Mouse (Mus musculus): ENCODE data around the gene Rpusd2. TPM values are rescaled to one million over a fixed set of nuclear protein-coding genes. Genes with fewer than 3 reads are reported as not detected.

Gene Rpusd2
- total RNA-seq, 2 experiments from 2014 or later, result 6.3 to 6.7 TPM

GRCm38 (mm10) chr2:119025239-119025616, 9.4 kb upstream of the Rpusd2 start:
- DNase-seq (ENCODE audit: extremely low spot score in 1 of 2, low spot score in 2 of 2), result no peak
- intact Hi-C loops (cut with DNase I), result no loop called here

DNA sequence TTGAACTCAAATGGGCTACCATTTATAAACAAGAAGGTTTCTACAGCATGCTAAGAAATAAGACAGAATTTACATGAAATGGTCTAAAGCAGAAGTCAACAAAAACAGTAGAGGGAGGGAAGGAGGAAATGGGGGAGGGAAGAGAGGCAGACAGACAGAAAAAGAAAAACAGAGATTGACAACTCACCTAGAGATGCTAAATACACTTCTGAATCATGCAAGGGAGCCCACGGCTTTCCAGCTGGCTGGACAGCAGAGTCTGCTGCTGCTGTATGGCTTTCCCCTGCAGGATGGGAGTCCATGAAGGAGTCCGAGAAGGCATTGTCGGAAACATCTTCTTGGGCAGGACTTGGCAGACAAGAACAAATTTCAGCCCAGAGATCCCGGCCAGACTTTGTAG, 7.6 kb upstream of the Rpusd2 start:
- DNase-seq (ENCODE audit: extremely low spot score in 1 of 2, low spot score in 2 of 2), result no peak
- intact Hi-C loops (cut with DNase I), result no loop called here

DNA sequence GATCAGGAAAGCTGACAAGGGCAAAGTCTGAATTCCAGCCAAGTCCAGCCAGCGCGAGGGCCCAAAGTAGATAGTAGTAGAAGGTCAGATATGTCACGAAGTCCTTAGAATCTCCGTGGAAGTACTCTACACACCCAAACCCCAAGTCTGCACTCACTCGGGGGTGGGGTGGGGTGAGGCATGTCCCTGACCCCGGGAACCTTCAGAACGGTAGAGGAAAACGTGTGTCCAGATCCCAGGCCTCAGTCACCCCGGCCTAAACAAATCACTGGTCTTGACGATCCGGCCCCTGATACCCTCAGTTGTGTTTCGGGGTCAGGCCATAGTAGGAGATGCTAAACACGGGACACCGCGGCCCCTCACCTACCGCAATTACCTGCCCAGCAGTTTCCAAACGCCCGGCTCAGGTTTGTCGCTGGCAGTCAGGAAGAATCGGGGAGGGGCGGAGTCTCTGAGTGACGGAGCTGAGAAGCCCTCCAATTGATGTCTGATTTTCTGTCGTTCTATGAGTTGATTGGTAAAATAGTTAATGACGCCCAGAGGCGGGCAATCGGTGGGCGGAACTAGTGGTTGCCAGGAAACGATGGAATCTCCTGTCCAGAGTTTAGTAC, 5.5 kb upstream of the Rpusd2 start, which contains the start of gene Ccdc32:
Ccdc32 (minus strand) TSS at position 453 of the 611 bp plus-strand sequence.
- intact Hi-C loops (cut with DNase I), result no loop called here
- peak; percentile 94 to 95 for DNase-seq (ENCODE audit: extremely low spot score in 1 of 2, low spot score in 2 of 2)

GRCm38 (mm10) chr2:119032191-119032590, 2.4 kb upstream of the Rpusd2 start:
- no peak for DNase-seq (ENCODE audit: extremely low spot score in 1 of 2, low spot score in 2 of 2)
- intact Hi-C loops (cut with DNase I), result loop anchor here (10.0 kb wide), 1 partner anchor 253 kb away; the partner anchor contains the start of gene Vps18

- no peak for DNase-seq (ENCODE audit: extremely low spot score in 1 of 2, low spot score in 2 of 2)
- intact Hi-C loops (cut with DNase I), result loop anchor here (10.0 kb wide), 1 partner anchor 249 kb away; the partner anchor contains the start of gene Vps18
These were observed 781 bp downstream of the Rpusd2 start for GRCm38 (mm10) chr2:119035397-119035745.

- intact Hi-C loops (cut with DNase I), result loop anchor here (10.0 kb wide), 1 partner anchor 144 kb away; no protein-coding TSS in a partner anchor
- peak in 1 of 2 experiments; percentile 45 for DNase-seq (ENCODE audit: extremely low spot score in 1 of 2, low spot score in 2 of 2)
These were observed 6.3 kb downstream of the Rpusd2 start for GRCm38 (mm10) chr2:119040882-119041281.

DNA sequence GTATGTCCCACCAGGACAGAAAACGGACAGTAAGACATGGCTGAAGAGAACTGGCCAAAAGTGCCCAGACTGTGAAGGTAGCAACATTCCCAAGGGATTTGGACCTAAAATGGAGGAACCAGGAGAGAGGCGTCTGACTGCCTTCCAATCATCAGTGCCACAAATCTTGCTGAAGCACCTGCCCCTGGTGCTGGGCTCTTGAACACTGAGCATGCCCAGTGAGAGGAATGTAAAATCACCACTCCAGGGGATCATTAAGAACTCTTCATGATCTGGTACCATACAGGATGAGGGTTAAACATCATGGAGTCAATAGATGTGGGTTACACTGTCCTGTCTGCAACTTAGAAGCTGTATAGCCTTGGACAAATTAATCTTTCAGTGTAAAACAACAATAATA, 10.6 kb downstream of the Rpusd2 start:
- DNase-seq (ENCODE audit: extremely low spot score in 1 of 2, low spot score in 2 of 2), result no peak
- intact Hi-C loops (cut with DNase I), result loop anchor here (5.0 to 10.0 kb wide), 2 partner anchors 67 to 140 kb away; partner anchors contain the start of gene Rad51

DNA sequence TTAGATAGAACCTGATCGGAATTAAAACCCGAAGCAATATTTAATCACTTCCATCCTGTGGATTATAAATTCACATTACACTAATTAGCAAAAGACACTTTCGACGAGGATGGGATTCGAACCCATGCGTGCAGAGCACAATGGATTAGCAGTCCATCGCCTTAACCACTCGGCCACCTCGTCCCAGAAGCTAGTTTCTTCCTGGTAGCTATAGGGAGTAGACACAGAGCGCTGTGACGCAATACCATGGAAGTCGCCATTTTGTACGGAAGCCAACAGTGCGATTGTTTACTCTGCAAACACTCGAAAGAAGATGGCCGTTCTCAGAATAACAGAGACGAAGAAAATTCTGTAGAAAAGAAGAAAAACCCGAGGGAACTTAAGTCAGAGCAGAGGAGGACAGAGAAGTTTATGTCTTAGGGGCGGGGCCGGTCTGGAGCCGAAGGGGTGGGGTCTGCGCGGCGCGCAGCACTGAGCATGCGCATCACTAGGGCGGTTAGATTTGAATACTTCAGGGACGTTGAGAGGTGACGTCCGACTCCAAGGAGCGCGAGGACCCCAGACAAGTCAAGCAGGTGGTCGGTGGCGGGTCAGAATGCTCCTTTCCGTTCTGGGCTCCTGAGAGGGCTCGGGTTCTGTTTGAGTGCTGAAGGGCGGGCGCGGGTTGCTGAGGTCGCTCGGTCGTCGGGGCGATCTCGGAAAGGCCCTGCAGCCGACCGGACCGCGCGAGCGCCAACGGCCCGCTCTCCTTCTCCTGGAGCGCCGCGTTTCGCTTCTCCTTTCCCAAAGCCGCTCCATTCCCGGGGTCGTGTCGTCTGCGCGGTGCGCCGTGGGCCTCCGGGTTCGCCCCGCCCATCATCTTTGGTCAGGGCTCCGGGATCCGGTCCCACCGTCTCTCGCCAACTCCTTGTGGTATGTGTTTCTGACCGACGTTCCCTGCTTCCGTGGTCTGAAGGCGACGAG, 12.3 kb downstream of the Rpusd2 start, which contains the start of gene Knl1:
Knl1 (plus strand) TSS at position 471 of the 963 bp plus-strand sequence.
- intact Hi-C loops (cut with DNase I), result loop anchor here (5.0 to 10.0 kb wide), 2 partner anchors 65 to 138 kb away; partner anchors contain the start of gene Rad51
- peak; percentile 93 to 94 for DNase-seq (ENCODE audit: extremely low spot score in 1 of 2, low spot score in 2 of 2)

DNA sequence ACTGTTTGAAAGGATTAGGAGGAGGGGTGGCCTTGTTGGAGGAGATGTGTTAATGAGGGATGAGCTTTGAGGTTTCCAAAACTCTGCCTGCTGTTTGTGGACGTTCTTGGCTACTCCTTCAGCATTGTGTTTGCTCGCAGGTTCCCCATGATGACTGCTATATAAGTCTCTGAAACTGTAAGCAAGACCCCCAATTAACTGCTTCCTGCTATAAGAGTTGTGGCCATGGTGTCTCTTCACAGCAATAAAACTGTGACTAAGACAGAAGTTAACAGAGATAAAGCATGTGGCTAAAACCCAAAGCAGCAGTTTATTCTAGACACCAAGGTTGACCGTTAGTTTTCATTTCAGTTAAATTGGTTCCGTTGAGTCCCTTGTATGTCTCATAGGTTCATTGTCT, 13.3 kb downstream of the Rpusd2 start:
- no peak for DNase-seq (ENCODE audit: extremely low spot score in 1 of 2, low spot score in 2 of 2)
- intact Hi-C loops (cut with DNase I), result loop anchor here (5.0 to 10.0 kb wide), 2 partner anchors 64 to 137 kb away; partner anchors contain the start of gene Rad51

- DNase-seq (ENCODE audit: extremely low spot score in 1 of 2, low spot score in 2 of 2), result no peak
- intact Hi-C loops (cut with DNase I), result no loop called here
These were observed 15.6 kb downstream of the Rpusd2 start for GRCm38 (mm10) chr2:119050132-119050650.

- intact Hi-C loops (cut with DNase I), result no loop called here
These were observed 25.5 kb downstream of the Rpusd2 start for GRCm38 (mm10) chr2:119060139-119060538.

GRCm38 (mm10) chr2:119072397-119072796, 37.8 kb downstream of the Rpusd2 start:
- no peak for DNase-seq (ENCODE audit: extremely low spot score in 1 of 2, low spot score in 2 of 2)
- intact Hi-C loops (cut with DNase I), result no loop called here

More at GRCm38 (mm10) chr2:119060139-119060538, 25.5 kb downstream of the Rpusd2 start:
- no peak for DNase-seq (ENCODE audit: extremely low spot score in 1 of 2, low spot score in 2 of 2)

DNA sequence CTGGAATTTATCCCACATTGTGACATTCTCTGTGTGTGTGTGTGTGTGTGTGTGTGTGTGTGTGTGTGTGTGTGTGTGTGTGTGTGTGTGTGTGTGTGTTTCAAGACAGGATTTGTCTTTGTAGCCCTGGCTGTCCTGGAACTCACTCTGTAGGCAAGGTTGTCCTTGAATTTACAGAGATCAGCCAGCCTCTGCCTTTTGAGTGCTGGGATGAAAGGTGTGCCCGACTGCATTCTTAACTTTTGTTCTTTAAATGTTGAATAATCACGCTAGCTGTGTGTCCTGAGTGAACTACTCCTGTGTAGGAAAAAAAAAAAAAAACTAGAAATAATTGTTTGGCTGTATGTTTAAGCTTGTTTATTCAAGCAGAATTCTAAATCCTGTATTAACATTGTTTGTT, 51.6 kb downstream of the Rpusd2 start:
- no peak for DNase-seq (ENCODE audit: extremely low spot score in 1 of 2, low spot score in 2 of 2)
- intact Hi-C loops (cut with DNase I), result no loop called here

Other genes starting within 250 kb of the Rpusd2 start
- gene Knstrn, start 220.8 kb upstream of the Rpusd2 start, total RNA-seq (2021), result 1 to 10 TPM; 3.3 to 3.5 TPM
- 10 to 100 TPM; 63.1 to 70.0 TPM for gene Ivd, start 172.8 kb upstream of the Rpusd2 start, total RNA-seq (2021)
- 10 to 100 TPM; 29.9 to 32.1 TPM for gene Bahd1, start 134.4 kb upstream of the Rpusd2 start, total RNA-seq (2021)
- 1 to 10 TPM; 2.4 to 2.9 TPM for gene Chst14, start 108.3 kb upstream of the Rpusd2 start, total RNA-seq (2021)
- 10 to 100 TPM; 61.6 to 61.8 TPM for gene Ccdc32, start 5.4 kb upstream of the Rpusd2 start, total RNA-seq (2021)
- gene Knl1, start 12.3 kb downstream of the Rpusd2 start, total RNA-seq (2021), result 1 to 10 TPM; 1.4 to 1.6 TPM
- gene Rad51, start 78.0 kb downstream of the Rpusd2 start, total RNA-seq (2021), result 1 to 10 TPM; 2.8 to 3.6 TPM
- 10 to 100 TPM; 43.2 to 48.4 TPM for gene Rmdn3, start 122.2 kb downstream of the Rpusd2 start, total RNA-seq (2021)
- gene Gchfr, start 133.0 kb downstream of the Rpusd2 start, total RNA-seq (2021), result under 1 TPM in 1 of 2 experiments, not detected in 1; 0.59 TPM
- not detected for gene Gm14137, start 139.7 kb downstream of the Rpusd2 start, total RNA-seq (2021)
- gene Zfyve19, start 173.8 kb downstream of the Rpusd2 start, total RNA-seq (2021), result 10 to 100 TPM; 36.0 to 36.4 TPM
- gene Dnajc17, start 174.0 kb downstream of the Rpusd2 start, total RNA-seq (2021), result 10 to 100 TPM; 18.0 to 19.1 TPM
- not detected for gene Ppp1r14d, start 195.1 kb downstream of the Rpusd2 start, total RNA-seq (2021)
- gene Spint1, start 202.6 kb downstream of the Rpusd2 start, total RNA-seq (2021), result 1 to 10 TPM in 1 of 2 experiments, under 1 TPM in 1; 0.28 to 1.4 TPM
- gene Rhov, start 236.5 kb downstream of the Rpusd2 start, total RNA-seq (2021), result 10 to 100 TPM; 14.3 to 16.3 TPM